Mouse (Mus musculus): ENCODE results near the gene Rps13. TPM values are rescaled to one million over a fixed set of nuclear protein-coding genes. Genes with fewer than 3 reads are reported as not detected.

Rps13 gene
- polyA plus RNA-seq, 1 experiment from 2014 or later, result 427 TPM

- H3K27me3 ChIP-seq (ENCODE audit: control insufficient read depth, insufficient read depth, low read length), result no peaks in the 10 kb centered on the region
- no peak overlapping the region for H3K27ac ChIP-seq (ENCODE audit: low read length)
- H3K9me3 ChIP-seq (replicated peaks; ENCODE audit: control insufficient read depth, low read length), result no peaks in the 10 kb centered on the region
- WGBS, result 68% methylated on average over 4 of the region's 4 CpGs
- H3K4me2 ChIP-seq (ENCODE audit: low read depth, low read length), result no peak overlapping the region
- peaks cover 5% of the 10 kb centered on the region; the same call in 1 of the 2 replicates for H3K4me1 ChIP-seq (ENCODE audit: control insufficient read depth, insufficient read depth, low read length)
- H3K36me3 ChIP-seq (ENCODE audit: control insufficient read depth, insufficient read depth), result no peaks in the 10 kb centered on the region
- H3K9ac ChIP-seq (ENCODE audit: low read length), result no peak overlapping the region
- ATAC-seq (replicated peaks; ENCODE audit: extremely low read depth, insufficient read depth, low FRiP score), result no peak
- H3K4me3 ChIP-seq (ENCODE audit: low read length), result no peak overlapping the region
Measured at GRCm38 (mm10) chr7:116301144-116301543, 32.9 kb downstream of the Rps13 start.

- H3K27me3 ChIP-seq (ENCODE audit: control insufficient read depth, insufficient read depth, low read length), result no peaks in the 10 kb centered on the region
- no peak overlapping the region for H3K4me2 ChIP-seq (ENCODE audit: low read depth, low read length)
- ATAC-seq (replicated peaks; ENCODE audit: extremely low read depth, insufficient read depth, low FRiP score), result no peak
- no peak overlapping the region for H3K4me3 ChIP-seq (ENCODE audit: low read length)
- 87% methylated on average over 2 of the region's 2 CpGs for WGBS
- H3K27ac ChIP-seq (ENCODE audit: low read length), result no peak overlapping the region
- H3K36me3 ChIP-seq (ENCODE audit: control insufficient read depth, insufficient read depth), result no peaks in the 10 kb centered on the region
- no peaks in the 10 kb centered on the region for H3K9me3 ChIP-seq (replicated peaks; ENCODE audit: control insufficient read depth, low read length)
- no peak overlapping the region for H3K9ac ChIP-seq (ENCODE audit: low read length)
- peaks cover 9% of the 10 kb centered on the region for H3K4me1 ChIP-seq (ENCODE audit: control insufficient read depth, insufficient read depth, low read length)
Measured at GRCm38 (mm10) chr7:116298851-116299250, 35.1 kb downstream of the Rps13 start.

DNA sequence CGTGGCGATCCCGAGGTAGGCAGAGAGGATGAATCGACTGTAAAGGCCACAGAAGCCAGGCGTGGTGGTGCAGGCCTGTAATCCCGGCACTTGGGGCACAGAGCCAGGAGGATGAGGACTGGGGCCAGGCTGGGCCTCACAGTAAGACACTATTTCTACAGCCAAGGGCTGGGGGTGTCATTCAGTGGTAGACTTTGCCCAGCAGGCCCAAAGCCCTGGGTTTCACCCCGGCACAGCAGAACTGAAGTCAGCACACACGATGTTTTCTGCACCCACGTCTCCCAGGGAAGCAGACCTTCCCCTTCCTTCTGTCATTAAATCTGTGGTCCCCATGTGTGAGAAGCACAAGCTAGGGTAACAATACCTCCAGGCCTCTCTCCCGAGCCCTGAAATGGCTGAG, 35.6 kb downstream of the Rps13 start:
- no peak for ATAC-seq (replicated peaks; ENCODE audit: extremely low read depth, insufficient read depth, low FRiP score)
- no peak overlapping the region for H3K9ac ChIP-seq (ENCODE audit: low read length)
- no peak overlapping the region for H3K4me3 ChIP-seq (ENCODE audit: low read length)
- H3K4me2 ChIP-seq (ENCODE audit: low read depth, low read length), result no peak overlapping the region
- WGBS, result 72% methylated on average over 10 of the region's 10 CpGs
- no peaks in the 10 kb centered on the region for H3K27me3 ChIP-seq (ENCODE audit: control insufficient read depth, insufficient read depth, low read length)
- H3K9me3 ChIP-seq (replicated peaks; ENCODE audit: control insufficient read depth, low read length), result no peaks in the 10 kb centered on the region
- H3K27ac ChIP-seq (ENCODE audit: low read length), result no peak overlapping the region
- peaks cover 6% of the 10 kb centered on the region for H3K4me1 ChIP-seq (ENCODE audit: control insufficient read depth, insufficient read depth, low read length)
- H3K36me3 ChIP-seq (ENCODE audit: control insufficient read depth, insufficient read depth), result no peaks in the 10 kb centered on the region

- ATAC-seq (replicated peaks; ENCODE audit: extremely low read depth, insufficient read depth, low FRiP score), result no peak
Measured at GRCm38 (mm10) chr7:116294961-116295360, 39.0 kb downstream of the Rps13 start.

GRCm38 (mm10) chr7:116292377-116292776, 41.6 kb downstream of the Rps13 start:
- ATAC-seq (replicated peaks; ENCODE audit: extremely low read depth, insufficient read depth, low FRiP score), result no peak
- WGBS, result 55% methylated on average over 5 of the region's 5 CpGs
- H3K4me1 ChIP-seq (ENCODE audit: control insufficient read depth, insufficient read depth, low read length), result peaks cover 17% of the 10 kb centered on the region
- no peaks in the 10 kb centered on the region for H3K27me3 ChIP-seq (ENCODE audit: control insufficient read depth, insufficient read depth, low read length)
- no peak overlapping the region for H3K4me2 ChIP-seq (ENCODE audit: low read depth, low read length)
- no peaks in the 10 kb centered on the region for H3K9me3 ChIP-seq (replicated peaks; ENCODE audit: control insufficient read depth, low read length)
- H3K9ac ChIP-seq (ENCODE audit: low read length), result no peak overlapping the region
- no peak overlapping the region for H3K4me3 ChIP-seq (ENCODE audit: low read length)
- no peak overlapping the region for H3K27ac ChIP-seq (ENCODE audit: low read length)
- no peaks in the 10 kb centered on the region for H3K36me3 ChIP-seq (ENCODE audit: control insufficient read depth, insufficient read depth)

More at GRCm38 (mm10) chr7:116294961-116295360, 39.0 kb downstream of the Rps13 start:
- no peaks in the 10 kb centered on the region for H3K36me3 ChIP-seq (ENCODE audit: control insufficient read depth, insufficient read depth)
- H3K4me1 ChIP-seq (ENCODE audit: control insufficient read depth, insufficient read depth, low read length), result peaks cover 12% of the 10 kb centered on the region
- no peaks in the 10 kb centered on the region for H3K27me3 ChIP-seq (ENCODE audit: control insufficient read depth, insufficient read depth, low read length)
- peak overlapping the region; percentile 41; the same call in 1 of the 2 replicates for H3K9ac ChIP-seq (ENCODE audit: low read length)
- H3K9me3 ChIP-seq (replicated peaks; ENCODE audit: control insufficient read depth, low read length), result no peaks in the 10 kb centered on the region
- no peak overlapping the region for H3K4me3 ChIP-seq (ENCODE audit: low read length)
- H3K4me2 ChIP-seq (ENCODE audit: low read depth, low read length), result no peak overlapping the region
- H3K27ac ChIP-seq (ENCODE audit: low read length), result no peak overlapping the region
- WGBS, result 50% methylated on average over 3 of the region's 3 CpGs

DNA sequence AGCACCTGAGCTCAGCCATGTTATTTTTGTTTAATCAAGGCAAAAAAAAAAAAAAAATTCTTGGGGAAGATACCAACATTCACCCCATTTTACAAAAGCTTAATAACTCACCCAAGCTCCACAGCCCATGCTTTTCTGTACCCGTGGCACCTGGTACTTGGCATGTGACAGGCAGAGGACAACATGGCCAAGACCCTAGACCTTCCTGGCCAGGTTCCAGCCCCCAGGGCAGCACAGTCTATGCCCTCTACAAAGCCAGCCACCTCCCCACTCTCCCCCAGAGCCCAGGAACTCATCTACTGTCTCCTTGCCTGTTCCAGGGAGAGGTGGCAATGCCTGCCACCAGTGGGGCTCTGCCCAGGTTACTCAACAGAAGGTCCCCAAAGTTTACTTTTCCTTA, 43.4 kb downstream of the Rps13 start:
- ATAC-seq (replicated peaks; ENCODE audit: extremely low read depth, insufficient read depth, low FRiP score), result no peak

GRCm38 (mm10) chr7:116288996-116289395, 45.0 kb downstream of the Rps13 start:
- H3K4me1 ChIP-seq (ENCODE audit: control insufficient read depth, insufficient read depth, low read length), result peaks cover 28% of the 10 kb centered on the region

More for the DNA sequence above, 43.4 kb downstream of the Rps13 start:
- 54% methylated on average over 1 of the region's 1 CpGs for WGBS
- H3K27ac ChIP-seq (ENCODE audit: low read length), result no peak overlapping the region
- H3K4me3 ChIP-seq (ENCODE audit: low read length), result no peak overlapping the region
- no peak overlapping the region for H3K4me2 ChIP-seq (ENCODE audit: low read depth, low read length)
- no peak overlapping the region for H3K9ac ChIP-seq (ENCODE audit: low read length)
- H3K4me1 ChIP-seq (ENCODE audit: control insufficient read depth, insufficient read depth, low read length), result peaks cover 34% of the 10 kb centered on the region
- H3K27me3 ChIP-seq (ENCODE audit: control insufficient read depth, insufficient read depth, low read length), result no peaks in the 10 kb centered on the region
- no peaks in the 10 kb centered on the region for H3K9me3 ChIP-seq (replicated peaks; ENCODE audit: control insufficient read depth, low read length)
- H3K36me3 ChIP-seq (ENCODE audit: control insufficient read depth, insufficient read depth), result no peaks in the 10 kb centered on the region

DNA sequence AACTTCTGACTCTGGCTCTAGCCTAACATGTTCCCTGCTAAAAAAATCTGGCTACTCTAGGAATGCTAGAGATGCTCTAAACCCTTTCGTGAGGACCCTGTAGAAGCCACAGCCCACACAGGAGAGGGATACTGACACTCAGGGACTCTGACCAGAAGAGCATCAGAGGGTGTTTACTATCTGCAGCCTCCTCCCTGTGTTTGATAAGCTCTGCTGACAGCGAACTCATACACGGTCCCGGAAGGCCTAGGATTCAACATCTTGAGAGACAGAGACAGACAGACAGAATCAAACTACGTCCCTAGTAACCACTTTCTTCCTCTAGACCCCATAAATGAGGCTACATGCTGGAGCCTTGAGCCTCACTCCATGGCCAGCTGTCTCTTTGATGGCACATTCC, 46.0 kb downstream of the Rps13 start:
- Histone ChIP-seq H3K36me3 (ENCODE audit: control insufficient read depth, insufficient read depth) (no peaks in the 10 kb centered on the region), H3K4me1 (ENCODE audit: control insufficient read depth, insufficient read depth, low read length) (peaks cover 28% of the 10 kb centered on the region), H3K4me3 (ENCODE audit: low read length) (no peak overlapping the region), H3K9ac (ENCODE audit: low read length) (no peak overlapping the region), H3K4me2 (ENCODE audit: low read depth, low read length) (no peak overlapping the region), H3K27me3 (ENCODE audit: control insufficient read depth, insufficient read depth, low read length) (no peaks in the 10 kb centered on the region), H3K9me3 (replicated peaks; ENCODE audit: control insufficient read depth, low read length) (no peaks in the 10 kb centered on the region), H3K27ac (ENCODE audit: low read length) (peak overlapping the region; percentile 38; the same call in 1 of the 2 replicates)
- 53% methylated on average over 5 of the region's 5 CpGs for WGBS
- ATAC-seq (replicated peaks; ENCODE audit: extremely low read depth, insufficient read depth, low FRiP score), result no peak

More at GRCm38 (mm10) chr7:116288996-116289395, 45.0 kb downstream of the Rps13 start:
- Histone ChIP-seq H3K27ac (ENCODE audit: low read length) (no peak overlapping the region), H3K27me3 (ENCODE audit: control insufficient read depth, insufficient read depth, low read length) (no peaks in the 10 kb centered on the region), H3K9me3 (replicated peaks; ENCODE audit: control insufficient read depth, low read length) (no peaks in the 10 kb centered on the region), H3K9ac (ENCODE audit: low read length) (no peak overlapping the region), H3K36me3 (ENCODE audit: control insufficient read depth, insufficient read depth) (no peaks in the 10 kb centered on the region), H3K4me2 (ENCODE audit: low read depth, low read length) (no peak overlapping the region), H3K4me3 (ENCODE audit: low read length) (no peak overlapping the region)
- no peak for ATAC-seq (replicated peaks; ENCODE audit: extremely low read depth, insufficient read depth, low FRiP score)
- 88% methylated on average over 3 of the region's 3 CpGs for WGBS

GRCm38 (mm10) chr7:116286611-116287355, 47.2 kb downstream of the Rps13 start:
- Histone ChIP-seq H3K4me1 (ENCODE audit: control insufficient read depth, insufficient read depth, low read length) (peaks cover 28% of the 10 kb centered on the region), H3K9me3 (replicated peaks; ENCODE audit: control insufficient read depth, low read length) (no peaks in the 10 kb centered on the region), H3K4me3 (ENCODE audit: low read length) (no peak overlapping the region), H3K27me3 (ENCODE audit: control insufficient read depth, insufficient read depth, low read length) (no peaks in the 10 kb centered on the region), H3K9ac (ENCODE audit: low read length) (peak overlapping the region; percentile 50), H3K27ac (ENCODE audit: low read length) (peak overlapping the region; percentile 90), H3K36me3 (ENCODE audit: control insufficient read depth, insufficient read depth) (no peaks in the 10 kb centered on the region), H3K4me2 (ENCODE audit: low read depth, low read length) (no peak overlapping the region)
- WGBS, result 36% methylated on average over 11 of the region's 11 CpGs
- no peak for ATAC-seq (replicated peaks; ENCODE audit: extremely low read depth, insufficient read depth, low FRiP score)

Measured in heart, embryonic 16.5 days (tissue).